8 mouse cellular contexts compared by ENCODE assay signal in the genomic region with DNA sequence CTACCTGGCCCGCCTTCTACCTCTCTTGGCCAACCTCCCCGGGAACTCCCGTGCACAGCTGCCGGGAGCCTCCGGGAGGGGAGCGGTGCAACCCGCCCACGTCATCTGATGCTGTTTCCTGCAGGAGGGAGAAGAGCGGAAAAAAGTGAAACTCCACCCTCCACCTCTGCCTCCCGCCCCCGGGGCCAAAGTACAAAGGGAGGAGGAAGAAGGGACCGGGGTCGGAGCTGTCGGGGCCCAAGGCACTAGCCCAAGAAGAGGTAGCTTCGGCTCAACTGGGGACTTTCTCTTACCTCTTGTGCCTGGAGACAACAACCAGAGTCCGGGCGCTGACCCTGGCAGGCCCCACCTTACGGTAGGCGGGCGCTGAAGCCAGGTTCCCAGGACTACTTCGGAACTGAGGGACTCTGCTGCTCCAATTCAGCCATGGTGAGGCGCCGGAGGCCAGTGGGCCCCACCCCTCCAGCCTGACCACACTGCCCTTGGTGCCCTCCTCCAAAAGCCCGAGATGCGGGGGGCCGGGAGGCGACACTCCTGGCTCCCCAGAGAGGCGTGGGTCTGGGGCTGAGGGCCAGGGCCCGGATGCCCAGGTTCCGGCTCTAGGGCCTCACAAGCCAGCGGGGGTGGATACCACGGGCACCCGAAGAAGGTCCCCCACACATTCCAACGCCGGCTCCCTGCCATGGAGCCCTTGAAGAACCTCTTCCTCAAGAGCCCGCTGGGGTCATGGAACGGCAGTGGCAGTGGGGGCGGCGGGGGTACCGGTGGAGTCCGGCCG. TPM values are rescaled to one million over a fixed set of nuclear protein-coding genes. Genes with fewer than 3 reads are reported as not detected.
DNase-seq lines count a peak whose midpoint lies in the region; ATAC-seq and TF ChIP-seq lines count a peak whose summit lies in the region.

No protein-coding gene starts in this region.

- H3K4me1 ChIP-seq in G1E (ENCODE audit: insufficient read depth, low read depth, low read length) = peaks cover 67% of the 10 kb centered on the region
- peaks cover 49% of the 10 kb centered on the region for H3K4me1 ChIP-seq in forebrain, embryonic 16.5 days (replicated peaks; ENCODE audit: control insufficient read depth, insufficient read depth, low read length)
- H3K4me1 ChIP-seq in neural tube, embryonic 14.5 days (ENCODE audit: control insufficient read depth, insufficient read depth, low read length) = peaks cover 29% of the 10 kb centered on the region
- peaks cover 19% of the 10 kb centered on the region for H3K4me1 ChIP-seq in testis, adult 2 months (ENCODE audit: control insufficient read depth, insufficient read depth, low read length)

- no peaks in the 10 kb centered on the region for H3K9me3 ChIP-seq in G1E (replicated peaks)
- no peaks in the 10 kb centered on the region for H3K9me3 ChIP-seq in forebrain, embryonic 16.5 days (ENCODE audit: control insufficient read depth, low read length)
- H3K9me3 ChIP-seq in neural tube, embryonic 14.5 days (ENCODE audit: control insufficient read depth, low read length) = no peaks in the 10 kb centered on the region

- intact Hi-C loops in heart, postnatal 25 days (cut with DNase I) = no loop called here

- TF ChIP-seq CTCF in G1E (IDR thresholded peaks at IDR 0.05; ENCODE audit: low read depth, low read length) = no peak
- TF ChIP-seq CTCF in testis, adult 2 months (IDR thresholded peaks at IDR 0.05; ENCODE audit: control insufficient read depth, insufficient read depth, insufficient replicate concordance, low read depth, low read length) = no peak

- no peaks in the 10 kb centered on the region for H3K27me3 ChIP-seq in G1E (ENCODE audit: insufficient read depth, low read length)
- no peaks in the 10 kb centered on the region for H3K27me3 ChIP-seq in forebrain, embryonic 16.5 days (replicated peaks; ENCODE audit: control insufficient read depth, insufficient read depth, low read length)
- no peaks in the 10 kb centered on the region for H3K27me3 ChIP-seq in neural tube, embryonic 14.5 days (ENCODE audit: control insufficient read depth, insufficient read depth, low read length)
- no peaks in the 10 kb centered on the region for H3K27me3 ChIP-seq in testis, adult 2 months (ENCODE audit: control insufficient read depth, insufficient read depth, low read length)

- peak; percentile 96 for DNase-seq in G1E (ENCODE audit: low spot score)
- DNase-seq in cerebellum, adult 18-20 months = peak; percentile 73 to 80
- DNase-seq in heart, postnatal 25 days (ENCODE audit: low spot score) = peak; percentile 89
- DNase-seq in layer of hippocampus, adult 11-12 months (ENCODE audit: low spot score) = peak; percentile 79
- peak; percentile 95 to 96 for DNase-seq in lung, adult 18-20 months

- H3K4me2 ChIP-seq in forebrain, embryonic 16.5 days (ENCODE audit: low read length) = peak overlapping the region; percentile 99
- peak overlapping the region; percentile 95 for H3K4me2 ChIP-seq in neural tube, embryonic 14.5 days (ENCODE audit: low read depth, low read length)

- TF ChIP-seq POLR2A in testis, adult 2 months (IDR thresholded peaks at IDR 0.05; ENCODE audit: control insufficient read depth, low read depth, low read length) = peak; percentile 26; the same call in 1 of the 2 replicates

- H3K4me3 ChIP-seq in G1E (ENCODE audit: low read depth, low read length) = peak overlapping the region; percentile 86
- H3K4me3 ChIP-seq in forebrain, embryonic 16.5 days (replicated peaks; ENCODE audit: low read length) = peak overlapping the region; percentile 85
- H3K4me3 ChIP-seq in neural tube, embryonic 14.5 days (ENCODE audit: low read depth, low read length) = peak overlapping the region; percentile 86
- peak overlapping the region; percentile 92 for H3K4me3 ChIP-seq in testis, adult 2 months (ENCODE audit: control insufficient read depth, low read depth, low read length)

- 11% methylated on average over 42 of the region's 42 CpGs for WGBS in forebrain, embryonic 16.5 days
- 13% methylated on average over 41 of the region's 42 CpGs for WGBS in neural tube, embryonic 14.5 days

- peak overlapping the region; percentile 73 for H3K27ac ChIP-seq in forebrain, embryonic 16.5 days (ENCODE audit: low read length)
- peak overlapping the region; percentile 82 for H3K27ac ChIP-seq in neural tube, embryonic 14.5 days (ENCODE audit: low read depth, low read length)
- H3K27ac ChIP-seq in testis, adult 2 months (ENCODE audit: control insufficient read depth, insufficient read depth, low read depth, low read length) = peak overlapping the region; percentile 85

- H3K36me3 ChIP-seq in G1E (replicated peaks) = peaks cover 73% of the 10 kb centered on the region
- peaks cover 4% of the 10 kb centered on the region for H3K36me3 ChIP-seq in forebrain, embryonic 16.5 days (ENCODE audit: control insufficient read depth, insufficient read depth)
- H3K36me3 ChIP-seq in neural tube, embryonic 14.5 days (ENCODE audit: control insufficient read depth, insufficient read depth, low read length) = peaks cover 28% of the 10 kb centered on the region
- H3K36me3 ChIP-seq in testis, adult 2 months (ENCODE audit: control insufficient read depth, insufficient read depth, low read length) = no peaks in the 10 kb centered on the region; the same call in 1 of the 2 replicates

- H3K9ac ChIP-seq in forebrain, embryonic 16.5 days (replicated peaks; ENCODE audit: low read depth, low read length) = peak overlapping the region; percentile 73
- H3K9ac ChIP-seq in neural tube, embryonic 14.5 days (replicated peaks; ENCODE audit: low read depth, low read length) = peak overlapping the region; percentile 67

- peak; percentile 61; the same call in 1 of the 2 replicates for ATAC-seq in G1E (ENCODE audit: extremely low read depth, insufficient number of reproducible peaks, low FRiP score, poor library complexity, severe bottlenecking)
- ATAC-seq in forebrain, embryonic 16.5 days = no peak
- ATAC-seq in neural tube, embryonic 14.5 days (ENCODE audit: low read depth) = no peak

RNA-seq across cellular contexts. Expression of a gene that starts 1.0 kb away (rescaled TPM):
- 50.7 and 51.0 TPM in 2 replicates for total RNA-seq in G1E (2014; fragmentation: Nextera tagmentation)
- 13.6 and 16.1 TPM in 2 replicates for total RNA-seq in G1E (2017)
- 178 and 200 TPM in 2 replicates for polyA plus RNA-seq in G1E (2012)
- polyA plus RNA-seq in forebrain, embryonic 16.5 days (2015; fragmentation: Nextera tagmentation; extraction: Ambion mirVana) = 24.1 and 28.7 TPM in 2 replicates
- 10 to 100 TPM; 17.8 to 18.0 TPM for total RNA-seq in heart, postnatal 25 days (2021)
- polyA plus RNA-seq in neural tube, embryonic 14.5 days (2014; fragmentation: Nextera tagmentation; extraction: Ambion mirVana) = 34.4 and 34.5 TPM in 2 replicates
- polyA plus RNA-seq in testis, adult 2 months (2012; rRNA removed) = 63.4 and 67.4 TPM in 2 replicates

RNA-seq across cellular contexts. Expression of a gene that starts 1.2 kb away (rescaled TPM):
- total RNA-seq in G1E (2014; fragmentation: Nextera tagmentation) (18.3 and 23.3 TPM in 2 replicates), G1E (2017) (22.2 and 22.8 TPM in 2 replicates)
- polyA plus RNA-seq in G1E (2012) = 145 and 163 TPM in 2 replicates
- polyA plus RNA-seq in forebrain, embryonic 16.5 days (2015; fragmentation: Nextera tagmentation; extraction: Ambion mirVana) = 10.0 and 10.7 TPM in 2 replicates
- total RNA-seq in heart, postnatal 25 days (2021) = 10 to 100 TPM; 24.0 to 30.4 TPM
- 6.8 and 11.1 TPM in 2 replicates for polyA plus RNA-seq in neural tube, embryonic 14.5 days (2014; fragmentation: Nextera tagmentation; extraction: Ambion mirVana)
- 24.6 and 31.8 TPM in 2 replicates for polyA plus RNA-seq in testis, adult 2 months (2012; rRNA removed)

RNA-seq across cellular contexts. Expression of a gene that starts 14.4 kb away (rescaled TPM):
- total RNA-seq in G1E (2014; fragmentation: Nextera tagmentation) = not detected in 2 replicates
- not detected in 2 replicates for total RNA-seq in G1E (2017)
- polyA plus RNA-seq in G1E (2012) = 0.07 and 0.10 TPM in 2 replicates
- polyA plus RNA-seq in forebrain, embryonic 16.5 days (2015; fragmentation: Nextera tagmentation; extraction: Ambion mirVana) = 0.24 and 0.48 TPM in 2 replicates
- total RNA-seq in heart, postnatal 25 days (2021) = not detected
- not detected in 2 replicates for polyA plus RNA-seq in neural tube, embryonic 14.5 days (2014; fragmentation: Nextera tagmentation; extraction: Ambion mirVana)
- 10.2 and 10.8 TPM in 2 replicates for polyA plus RNA-seq in testis, adult 2 months (2012; rRNA removed)

RNA-seq across cellular contexts. Expression of a gene that starts 26.2 kb away (rescaled TPM):
- total RNA-seq in G1E (2014; fragmentation: Nextera tagmentation) (14.9 and 33.7 TPM in 2 replicates), G1E (2017) (10.3 and 13.5 TPM in 2 replicates)
- 88.4 and 107 TPM in 2 replicates for polyA plus RNA-seq in G1E (2012)
- 14.3 and 15.1 TPM in 2 replicates for polyA plus RNA-seq in forebrain, embryonic 16.5 days (2015; fragmentation: Nextera tagmentation; extraction: Ambion mirVana)
- total RNA-seq in heart, postnatal 25 days (2021) = 10 to 100 TPM; 23.3 to 31.3 TPM
- polyA plus RNA-seq in neural tube, embryonic 14.5 days (2014; fragmentation: Nextera tagmentation; extraction: Ambion mirVana) = 7.7 and 12.6 TPM in 2 replicates
- polyA plus RNA-seq in testis, adult 2 months (2012; rRNA removed) = 5.5 and 9.4 TPM in 2 replicates

RNA-seq across cellular contexts. Expression of a gene that starts 36.4 kb away (rescaled TPM):
- total RNA-seq in G1E (2014; fragmentation: Nextera tagmentation) = 20.8 and 34.1 TPM in 2 replicates
- 45.5 and 45.7 TPM in 2 replicates for total RNA-seq in G1E (2017)
- 85.9 and 88.3 TPM in 2 replicates for polyA plus RNA-seq in G1E (2012)
- polyA plus RNA-seq in forebrain, embryonic 16.5 days (2015; fragmentation: Nextera tagmentation; extraction: Ambion mirVana) = 12.0 and 20.0 TPM in 2 replicates
- total RNA-seq in heart, postnatal 25 days (2021) = 100 to 1,000 TPM; 140 to 149 TPM
- polyA plus RNA-seq in neural tube, embryonic 14.5 days (2014; fragmentation: Nextera tagmentation; extraction: Ambion mirVana) = 7.8 and 8.9 TPM in 2 replicates
- polyA plus RNA-seq in testis, adult 2 months (2012; rRNA removed) = 105 and 122 TPM in 2 replicates
